Mouse (Mus musculus): ENCODE results near the gene Plxna4. TPM values are rescaled to one million over a fixed set of nuclear protein-coding genes. Genes with fewer than 3 reads are reported as not detected.
A peak's percentile ranks its signal among the peaks of the same experiment; 100 is the strongest.

Gene Plxna4
- polyA plus RNA-seq, 1 experiment from 2014 or later, result 1.8 TPM

GRCm38 (mm10) chr6:32526762-32527161 is 61.2 kb downstream of the Plxna4 start:
- Histone ChIP-seq H3K4me1 (replicated peaks; ENCODE audit: control insufficient read depth, insufficient read depth, low read length) (no peaks in the 10 kb centered on the region), H3K27ac (ENCODE audit: low read depth, low read length) (no peak overlapping the region), H3K9me3 (ENCODE audit: control insufficient read depth, low read length) (no peaks in the 10 kb centered on the region), H3K9ac (ENCODE audit: low read depth, low read length) (no peak overlapping the region), H3K4me2 (no peak overlapping the region), H3K4me3 (ENCODE audit: low read depth, low read length) (no peak overlapping the region), H3K27me3 (replicated peaks; ENCODE audit: control insufficient read depth, insufficient read depth, low read length) (no peaks in the 10 kb centered on the region), H3K36me3 (ENCODE audit: control insufficient read depth, insufficient read depth, low read length) (no peaks in the 10 kb centered on the region)
- 74% methylated on average over 5 of the region's 5 CpGs for WGBS
- ATAC-seq (replicated peaks; ENCODE audit: low FRiP score), result no peak
- DNase-seq (ENCODE audit: low spot score), result no peak

- Histone ChIP-seq H3K4me1 (replicated peaks; ENCODE audit: control insufficient read depth, insufficient read depth, low read length) (no peaks in the 10 kb centered on the region), H3K36me3 (ENCODE audit: control insufficient read depth, insufficient read depth, low read length) (no peaks in the 10 kb centered on the region), H3K4me2 (no peak overlapping the region), H3K9me3 (ENCODE audit: control insufficient read depth, low read length) (no peaks in the 10 kb centered on the region), H3K27me3 (replicated peaks; ENCODE audit: control insufficient read depth, insufficient read depth, low read length) (no peaks in the 10 kb centered on the region), H3K27ac (ENCODE audit: low read depth, low read length) (no peak overlapping the region), H3K9ac (ENCODE audit: low read depth, low read length) (no peak overlapping the region), H3K4me3 (ENCODE audit: low read depth, low read length) (no peak overlapping the region)
- WGBS, result 71% methylated on average over 4 of the region's 4 CpGs
- no peak for DNase-seq (ENCODE audit: low spot score)
- ATAC-seq (replicated peaks; ENCODE audit: low FRiP score), result no peak
These were observed 67.9 kb downstream of the Plxna4 start for GRCm38 (mm10) chr6:32520097-32520496.

DNA sequence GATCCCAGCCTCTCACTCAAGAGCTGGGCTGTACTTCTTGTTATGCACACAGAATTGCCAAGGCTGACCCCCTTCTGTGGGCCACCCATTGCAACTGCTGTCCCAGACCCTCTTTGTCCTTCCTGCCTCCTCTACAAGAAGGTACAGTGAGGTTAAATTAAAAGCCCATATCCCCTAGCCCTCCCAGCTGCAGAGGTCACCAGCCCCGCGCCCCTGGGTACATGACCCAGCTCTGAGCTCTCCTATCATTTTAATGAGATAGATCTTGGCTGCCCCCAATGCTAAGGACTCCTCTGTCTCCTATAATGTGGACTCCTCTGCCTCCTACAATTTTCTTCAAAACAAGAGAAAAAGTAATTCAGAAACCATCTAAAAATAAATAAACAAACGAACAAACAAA is 69.4 kb downstream of the Plxna4 start:
- no peaks in the 10 kb centered on the region for H3K27me3 ChIP-seq (replicated peaks; ENCODE audit: control insufficient read depth, insufficient read depth, low read length)
- WGBS, result 81% methylated on average over 3 of the region's 3 CpGs
- no peaks in the 10 kb centered on the region for H3K4me1 ChIP-seq (replicated peaks; ENCODE audit: control insufficient read depth, insufficient read depth, low read length)
- no peak overlapping the region for H3K4me2 ChIP-seq
- no peak overlapping the region for H3K9ac ChIP-seq (ENCODE audit: low read depth, low read length)
- no peak overlapping the region for H3K27ac ChIP-seq (ENCODE audit: low read depth, low read length)
- ATAC-seq (replicated peaks; ENCODE audit: low FRiP score) (no peak), DNase-seq (ENCODE audit: low spot score) (no peak)
- H3K9me3 ChIP-seq (ENCODE audit: control insufficient read depth, low read length), result no peaks in the 10 kb centered on the region
- no peaks in the 10 kb centered on the region for H3K36me3 ChIP-seq (ENCODE audit: control insufficient read depth, insufficient read depth, low read length)
- no peak overlapping the region for H3K4me3 ChIP-seq (ENCODE audit: low read depth, low read length)

GRCm38 (mm10) chr6:32514096-32514495 is 73.9 kb downstream of the Plxna4 start:
- no peak overlapping the region for H3K4me2 ChIP-seq
- no peaks in the 10 kb centered on the region for H3K27me3 ChIP-seq (replicated peaks; ENCODE audit: control insufficient read depth, insufficient read depth, low read length)
- DNase-seq (ENCODE audit: low spot score), result no peak
- H3K27ac ChIP-seq (ENCODE audit: low read depth, low read length), result no peak overlapping the region
- H3K9ac ChIP-seq (ENCODE audit: low read depth, low read length), result no peak overlapping the region
- no peaks in the 10 kb centered on the region; the same call in 1 of the 2 replicates for H3K4me1 ChIP-seq (replicated peaks; ENCODE audit: control insufficient read depth, insufficient read depth, low read length)
- H3K9me3 ChIP-seq (ENCODE audit: control insufficient read depth, low read length), result no peaks in the 10 kb centered on the region
- no peak overlapping the region for H3K4me3 ChIP-seq (ENCODE audit: low read depth, low read length)
- H3K36me3 ChIP-seq (ENCODE audit: control insufficient read depth, insufficient read depth, low read length), result no peaks in the 10 kb centered on the region
- ATAC-seq (replicated peaks; ENCODE audit: low FRiP score), result no peak
- 71% methylated on average over 6 of the region's 6 CpGs for WGBS

DNA sequence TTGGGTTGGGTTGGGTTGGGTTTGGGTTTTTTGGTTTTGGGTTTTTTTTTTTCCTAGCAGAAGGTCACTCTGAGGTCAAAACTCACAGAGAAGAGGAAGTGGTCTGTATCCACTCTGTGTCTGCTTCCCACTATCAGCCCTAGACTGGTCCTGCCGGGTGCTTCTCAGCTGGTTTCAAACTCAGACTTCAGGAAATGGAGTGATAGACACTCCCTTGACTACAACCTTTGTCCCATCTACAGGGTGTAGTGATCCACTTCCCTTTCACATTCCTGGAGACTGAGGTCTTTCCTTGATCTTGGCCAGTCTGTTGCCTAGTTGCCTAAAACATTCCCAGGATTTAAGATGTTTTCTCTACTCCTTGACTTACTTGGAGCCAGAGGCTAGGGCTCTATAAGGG is 76.0 kb downstream of the Plxna4 start:
- Histone ChIP-seq H3K27me3 (replicated peaks; ENCODE audit: control insufficient read depth, insufficient read depth, low read length) (no peaks in the 10 kb centered on the region), H3K36me3 (ENCODE audit: control insufficient read depth, insufficient read depth, low read length) (no peaks in the 10 kb centered on the region), H3K4me2 (no peak overlapping the region), H3K4me1 (replicated peaks; ENCODE audit: control insufficient read depth, insufficient read depth, low read length) (no peaks in the 10 kb centered on the region; the same call in 1 of the 2 replicates), H3K27ac (ENCODE audit: low read depth, low read length) (no peak overlapping the region), H3K9me3 (ENCODE audit: control insufficient read depth, low read length) (no peaks in the 10 kb centered on the region), H3K4me3 (ENCODE audit: low read depth, low read length) (no peak overlapping the region), H3K9ac (ENCODE audit: low read depth, low read length) (no peak overlapping the region)
- no peak for DNase-seq (ENCODE audit: low spot score)
- WGBS, result 24% methylated on average over 1 of the region's 1 CpGs
- ATAC-seq (replicated peaks; ENCODE audit: low FRiP score), result no peak

DNA sequence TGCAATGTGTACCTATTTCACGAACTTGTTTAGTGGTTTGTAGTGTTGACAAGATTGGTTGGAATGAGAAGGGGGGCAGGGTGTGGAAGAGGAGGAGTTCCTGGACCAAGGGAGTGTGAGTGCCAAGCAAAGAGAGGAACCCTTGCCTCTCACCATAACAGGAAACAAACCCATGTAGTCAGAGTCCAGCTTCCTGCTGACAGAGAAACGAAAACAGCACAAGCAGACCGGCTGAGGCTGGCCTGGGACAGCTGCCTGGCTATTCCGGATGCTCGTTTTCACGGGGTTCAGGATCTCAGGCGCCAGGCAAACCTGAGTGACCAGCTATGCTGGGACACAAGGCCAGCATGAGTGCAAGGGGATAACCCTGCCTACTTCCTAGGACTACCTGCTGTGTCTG is 77.1 kb downstream of the Plxna4 start:
- 42% methylated on average over 7 of the region's 7 CpGs for WGBS
- H3K4me3 ChIP-seq (ENCODE audit: low read depth, low read length), result no peak overlapping the region
- ATAC-seq (replicated peaks; ENCODE audit: low FRiP score) (no peak), DNase-seq (ENCODE audit: low spot score) (no peak)
- no peaks in the 10 kb centered on the region; the same call in 1 of the 2 replicates for H3K4me1 ChIP-seq (replicated peaks; ENCODE audit: control insufficient read depth, insufficient read depth, low read length)
- H3K9ac ChIP-seq (ENCODE audit: low read depth, low read length), result no peak overlapping the region
- no peaks in the 10 kb centered on the region for H3K36me3 ChIP-seq (ENCODE audit: control insufficient read depth, insufficient read depth, low read length)
- peak overlapping the region; percentile 16; the same call in 1 of the 2 replicates for H3K27ac ChIP-seq (ENCODE audit: low read depth, low read length)
- H3K27me3 ChIP-seq (replicated peaks; ENCODE audit: control insufficient read depth, insufficient read depth, low read length), result no peaks in the 10 kb centered on the region
- H3K9me3 ChIP-seq (ENCODE audit: control insufficient read depth, low read length), result no peaks in the 10 kb centered on the region
- no peak overlapping the region for H3K4me2 ChIP-seq

DNA sequence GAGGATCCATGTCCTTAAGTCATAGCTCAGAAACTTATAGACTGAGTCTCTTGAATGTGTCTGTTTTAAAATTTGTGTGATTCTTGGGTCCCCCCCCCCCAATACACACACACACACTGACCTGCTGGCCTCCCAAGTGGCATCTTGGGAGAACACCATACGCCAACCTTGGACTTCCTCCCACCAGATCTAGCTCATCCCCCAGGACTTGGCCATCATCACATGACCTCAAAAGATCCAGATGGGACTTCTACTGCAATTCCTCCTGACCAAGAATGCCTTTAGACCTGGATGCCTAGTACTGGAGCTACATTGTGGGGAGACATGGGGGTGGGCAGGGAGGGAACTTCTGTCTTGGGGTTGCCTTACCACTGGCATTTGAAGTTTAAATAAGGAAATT is 77.5 kb downstream of the Plxna4 start:
- Histone ChIP-seq H3K9me3 (ENCODE audit: control insufficient read depth, low read length) (no peaks in the 10 kb centered on the region), H3K4me3 (ENCODE audit: low read depth, low read length) (no peak overlapping the region), H3K9ac (ENCODE audit: low read depth, low read length) (no peak overlapping the region), H3K36me3 (ENCODE audit: control insufficient read depth, insufficient read depth, low read length) (no peaks in the 10 kb centered on the region), H3K27me3 (replicated peaks; ENCODE audit: control insufficient read depth, insufficient read depth, low read length) (no peaks in the 10 kb centered on the region), H3K4me1 (replicated peaks; ENCODE audit: control insufficient read depth, insufficient read depth, low read length) (no peaks in the 10 kb centered on the region; the same call in 1 of the 2 replicates), H3K4me2 (no peak overlapping the region), H3K27ac (ENCODE audit: low read depth, low read length) (no peak overlapping the region)
- 86% methylated on average over 1 of the region's 1 CpGs for WGBS
- ATAC-seq (replicated peaks; ENCODE audit: low FRiP score), result no peak
- DNase-seq (ENCODE audit: low spot score), result no peak

DNA sequence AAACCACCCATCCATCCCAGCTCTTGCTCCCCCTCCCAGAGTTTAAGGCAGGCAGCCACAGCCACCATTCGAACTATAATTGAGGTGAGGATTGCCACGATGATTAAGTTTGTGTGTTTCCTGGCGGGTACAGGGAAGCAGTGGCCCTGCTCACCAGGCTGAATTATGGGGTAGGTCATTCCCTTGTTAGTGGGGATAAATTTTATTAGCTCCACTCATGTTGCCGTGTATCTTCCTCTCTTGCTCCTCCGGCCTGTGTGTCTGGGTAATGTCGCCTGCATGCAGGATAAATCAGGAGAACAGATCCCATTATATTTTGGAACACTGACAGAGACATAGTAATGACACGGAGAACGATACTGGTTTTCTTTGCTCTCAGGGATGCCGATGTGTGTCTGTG is 78.9 kb downstream of the Plxna4 start:
- Histone ChIP-seq H3K9ac (ENCODE audit: low read depth, low read length) (no peak overlapping the region), H3K9me3 (ENCODE audit: control insufficient read depth, low read length) (no peaks in the 10 kb centered on the region), H3K4me1 (replicated peaks; ENCODE audit: control insufficient read depth, insufficient read depth, low read length) (no peaks in the 10 kb centered on the region; the same call in 1 of the 2 replicates), H3K4me3 (ENCODE audit: low read depth, low read length) (no peak overlapping the region), H3K4me2 (no peak overlapping the region), H3K27me3 (replicated peaks; ENCODE audit: control insufficient read depth, insufficient read depth, low read length) (no peaks in the 10 kb centered on the region), H3K27ac (ENCODE audit: low read depth, low read length) (no peak overlapping the region), H3K36me3 (ENCODE audit: control insufficient read depth, insufficient read depth, low read length) (no peaks in the 10 kb centered on the region)
- DNase-seq (ENCODE audit: low spot score) (no peak), ATAC-seq (replicated peaks; ENCODE audit: low FRiP score) (no peak)
- WGBS, result 75% methylated on average over 9 of the region's 9 CpGs

- H3K4me2 ChIP-seq, result no peak overlapping the region
- H3K36me3 ChIP-seq (ENCODE audit: control insufficient read depth, insufficient read depth, low read length), result no peaks in the 10 kb centered on the region
- H3K4me3 ChIP-seq (ENCODE audit: low read depth, low read length), result no peak overlapping the region
- ATAC-seq (replicated peaks; ENCODE audit: low FRiP score), result no peak
- WGBS, result 91% methylated on average over 5 of the region's 5 CpGs
- no peaks in the 10 kb centered on the region for H3K27me3 ChIP-seq (replicated peaks; ENCODE audit: control insufficient read depth, insufficient read depth, low read length)
- no peak overlapping the region for H3K27ac ChIP-seq (ENCODE audit: low read depth, low read length)
- no peaks in the 10 kb centered on the region for H3K9me3 ChIP-seq (ENCODE audit: control insufficient read depth, low read length)
- no peaks in the 10 kb centered on the region for H3K4me1 ChIP-seq (replicated peaks; ENCODE audit: control insufficient read depth, insufficient read depth, low read length)
- DNase-seq (ENCODE audit: low spot score), result no peak
- H3K9ac ChIP-seq (ENCODE audit: low read depth, low read length), result no peak overlapping the region
These were observed 83.0 kb downstream of the Plxna4 start for GRCm38 (mm10) chr6:32504963-32505362.
